Mouse (Mus musculus) olfactory bulb, adult 2 months (tissue): ENCODE measurements around the gene Csf2rb2.
"Not testable (repeated sequence)": the region's sequence is repeated elsewhere in the genome, so short reads cannot be mapped to it uniquely, and the experiment has no call there.

Experiments used
- CTCF ChIP-seq: fragments of 200-500 bp; IDR thresholded peaks from 2 replicates; pipeline ENCODE4 v1.5.1; 2012; ENCODE audit warnings: low read depth, mild to moderate bottlenecking, low read length, moderate library complexity; ENCODE audit not compliant: insufficient read depth
- POLR2A ChIP-seq: fragments of 200-500 bp; IDR thresholded peaks from 2 replicates; pipeline ENCODE4 v1.6.1; 2012; ENCODE audit warnings: mild to moderate bottlenecking, low read depth, low read length, moderate library complexity; ENCODE audit not compliant: insufficient read depth

DNA sequence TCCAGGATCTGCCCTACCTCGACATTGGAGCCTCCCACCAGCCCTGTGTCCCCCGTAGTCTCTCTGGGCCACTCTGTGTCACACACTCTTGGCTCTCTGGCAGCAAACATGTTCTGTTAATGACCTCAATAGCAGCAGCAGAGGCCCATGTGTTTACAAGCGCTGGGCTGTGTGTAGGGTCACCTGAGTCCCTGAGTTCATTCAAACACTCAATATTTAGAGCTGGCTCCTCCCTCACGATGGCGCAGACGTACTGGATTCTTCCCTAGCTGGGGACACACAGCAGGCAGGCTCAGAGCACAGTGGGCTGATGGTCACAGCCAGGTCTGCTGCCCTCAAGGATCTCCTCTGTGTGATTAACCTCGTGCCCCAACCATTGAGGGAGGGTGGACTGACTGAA lies 35.4 kb upstream of the Csf2rb2 start:
- TF ChIP-seq CTCF, POLR2A: not testable (repeated sequence)
